Mouse (Mus musculus) liver, embryonic 13.5 days (tissue): Measurements from ENCODE around the gene Anapc16. TPM values are rescaled to one million over a fixed set of nuclear protein-coding genes. Genes with fewer than 3 reads are reported as not detected.
A peak's percentile ranks its signal among the peaks of the same experiment; 100 is the strongest.

Experiments
- ATAC-seq: fragments of 200-750 bp; cut with Nextera tagmentation; 2 replicates; pipeline ENCODE4 v1.8.0; 2017; ENCODE audit warnings: low read depth, mild to moderate bottlenecking, moderate number of reproducible peaks, moderate library complexity
- DNase-seq: peaks from one replicate; pipeline ENCODE4 v3.0.0; 2022
- H3K27ac ChIP-seq: fragments of 300-500 bp; sonication (generic); 2 replicates; pipeline ENCODE4 v1.5.1; 2015; ENCODE audit warnings: moderate library complexity, mild to moderate bottlenecking, inconsistent platforms
- H3K27me3 ChIP-seq: fragments of 300-500 bp; sonication (generic); 2 replicates; pipeline ENCODE4 v1.6.1; 2015; ENCODE audit warnings: mild to moderate bottlenecking, inconsistent platforms
- H3K36me3 ChIP-seq: fragments of 300-500 bp; sonication (generic); 2 replicates; pipeline ENCODE4 v1.6.1; 2015; ENCODE audit warnings: mild to moderate bottlenecking, inconsistent platforms
- H3K4me1 ChIP-seq: fragments of 300-500 bp; sonication (generic); replicated peaks from 2 replicates; pipeline ENCODE4 v1.6.1; 2015; ENCODE audit warnings: inconsistent platforms
- H3K4me2 ChIP-seq: fragments of 300-500 bp; sonication (generic); 2 replicates; pipeline ENCODE4 v1.6.1; 2015; ENCODE audit warnings: inconsistent platforms, mild to moderate bottlenecking, moderate library complexity
- H3K4me3 ChIP-seq: fragments of 300-500 bp; sonication (generic); replicated peaks from 2 replicates; pipeline ENCODE4 v1.5.1; 2015; ENCODE audit warnings: mild to moderate bottlenecking, inconsistent platforms
- H3K9ac ChIP-seq: fragments of 300-500 bp; sonication (generic); 2 replicates; pipeline ENCODE4 v1.6.1; 2015; ENCODE audit warnings: mild to moderate bottlenecking, inconsistent platforms
- H3K9me3 ChIP-seq: fragments of 300-500 bp; sonication (generic); replicated peaks from 2 replicates; pipeline ENCODE4 v1.6.1; 2016; ENCODE audit warnings: inconsistent platforms
- WGBS: fragments of 180-500 bp; shearing (Covaris S2); methylation state at CpG from one replicate; pipeline ENCODE4 v1.1.7; 2015; ENCODE audit not compliant: insufficient replicate concordance; 5-methylcytosine and 5-hydroxymethylcytosine counted together
- polyA plus RNA-seq: library from polyadenylated mRNA; unstranded; fragments of >200 nt; fragmentation: Nextera tagmentation; extraction: Ambion mirVana; gene quantifications from 2 replicates; pipeline ENCODE4 v1.2.1, GENCODE M21; 2015

The Anapc16 gene
- polyA plus RNA-seq, result 46.4 and 52.7 TPM in 2 replicates

GRCm38 (mm10) chr10:60002673-60003212 lies at the start of gene Anapc16, which contains the start of gene Ascc1:
Anapc16 (minus strand) TSS chr10:60003135.
Ascc1 (plus strand) TSS chr10:60002805.
- Histone ChIP-seq H3K4me1 (peaks cover 44% of the 10 kb centered on the region), H3K9me3 (no peaks in the 10 kb centered on the region), H3K9ac (peak within 1 kb of the TSS; percentile 84), H3K27ac (peak within 1 kb of the TSS; percentile 100), H3K36me3 (peaks cover 14% of the 10 kb centered on the region), H3K4me2 (peak within 1 kb of the TSS; percentile 87), H3K4me3 (peak within 1 kb of the TSS; percentile 79), H3K27me3 (no peaks in the 10 kb centered on the region)
- DNase-seq (peak; percentile 95), ATAC-seq (peak; percentile 93)
- under 1% methylated on average over 51 of the region's 51 CpGs for WGBS

- Histone ChIP-seq H3K36me3 (0 out of 2 replicates have a peak, but pooled peaks cover 6% of the 10 kb centered on the region), H3K9ac (no peak overlapping the region), H3K4me3 (no peak overlapping the region), H3K9me3 (no peaks in the 10 kb centered on the region), H3K27me3 (no peaks in the 10 kb centered on the region), H3K27ac (no peak overlapping the region), H3K4me2 (no peak overlapping the region), H3K4me1 (no peaks in the 10 kb centered on the region)
- DNase-seq (no peak), ATAC-seq (no peak)
- WGBS, result 78% methylated on average over 10 of the region's 10 CpGs
Measured at GRCm38 (mm10) chr10:60050581-60050980, 47.6 kb upstream of the Anapc16 start.

GRCm38 (mm10) chr10:60046696-60047095 lies 43.8 kb upstream of the Anapc16 start:
- Histone ChIP-seq H3K4me1 (no peaks in the 10 kb centered on the region), H3K4me2 (no peak overlapping the region), H3K9ac (no peak overlapping the region), H3K27me3 (no peaks in the 10 kb centered on the region), H3K27ac (no peak overlapping the region), H3K36me3 (0 out of 2 replicates have a peak, but pooled peaks cover 6% of the 10 kb centered on the region), H3K4me3 (no peak overlapping the region), H3K9me3 (no peaks in the 10 kb centered on the region)
- ATAC-seq (no peak), DNase-seq (no peak)
- 69% methylated on average over 5 of the region's 5 CpGs for WGBS

- no peak overlapping the region for H3K27ac ChIP-seq
- H3K27me3 ChIP-seq, result no peaks in the 10 kb centered on the region
- no peak overlapping the region for H3K9ac ChIP-seq
- ATAC-seq (no peak), DNase-seq (no peak)
- H3K4me3 ChIP-seq, result no peak overlapping the region
- H3K9me3 ChIP-seq, result no peaks in the 10 kb centered on the region
- 69% methylated on average over 8 of the region's 8 CpGs for WGBS
- H3K4me2 ChIP-seq, result no peak overlapping the region
- no peaks in the 10 kb centered on the region for H3K4me1 ChIP-seq
- no peaks in the 10 kb centered on the region for H3K36me3 ChIP-seq
Measured at GRCm38 (mm10) chr10:60042350-60042922, 39.5 kb upstream of the Anapc16 start.

GRCm38 (mm10) chr10:60035744-60036143 lies 32.8 kb upstream of the Anapc16 start:
- Histone ChIP-seq H3K27ac (no peak overlapping the region), H3K9me3 (no peaks in the 10 kb centered on the region), H3K36me3 (no peaks in the 10 kb centered on the region; the same call in 1 of the 2 replicates), H3K4me3 (no peak overlapping the region), H3K4me2 (no peak overlapping the region), H3K4me1 (peaks cover 11% of the 10 kb centered on the region), H3K9ac (no peak overlapping the region), H3K27me3 (no peaks in the 10 kb centered on the region)
- no peak for ATAC-seq
- no peak for DNase-seq
- 29% methylated on average over 4 of the region's 4 CpGs for WGBS

GRCm38 (mm10) chr10:60034621-60035020 lies 31.7 kb upstream of the Anapc16 start:
- H3K27ac ChIP-seq, result no peak overlapping the region
- no peak overlapping the region for H3K4me2 ChIP-seq
- no peaks in the 10 kb centered on the region for H3K27me3 ChIP-seq
- H3K9me3 ChIP-seq, result no peaks in the 10 kb centered on the region
- H3K4me1 ChIP-seq, result peaks cover 11% of the 10 kb centered on the region
- ATAC-seq (no peak), DNase-seq (no peak)
- WGBS, result 66% methylated on average over 3 of the region's 3 CpGs
- H3K36me3 ChIP-seq, result no peaks in the 10 kb centered on the region; the same call in 1 of the 2 replicates
- H3K9ac ChIP-seq, result no peak overlapping the region
- no peak overlapping the region for H3K4me3 ChIP-seq

GRCm38 (mm10) chr10:60033064-60033463 lies 30.1 kb upstream of the Anapc16 start:
- Histone ChIP-seq H3K4me1 (peaks cover 11% of the 10 kb centered on the region), H3K27ac (no peak overlapping the region), H3K4me3 (no peak overlapping the region), H3K27me3 (no peaks in the 10 kb centered on the region), H3K36me3 (no peaks in the 10 kb centered on the region; the same call in 1 of the 2 replicates), H3K4me2 (no peak overlapping the region), H3K9ac (no peak overlapping the region), H3K9me3 (no peaks in the 10 kb centered on the region)
- ATAC-seq, result no peak
- no peak for DNase-seq
- 54% methylated on average over 5 of the region's 5 CpGs for WGBS

GRCm38 (mm10) chr10:60032622-60033021 lies 29.7 kb upstream of the Anapc16 start:
- no peak for ATAC-seq
- Histone ChIP-seq H3K27me3 (no peaks in the 10 kb centered on the region), H3K9me3 (no peaks in the 10 kb centered on the region), H3K9ac (no peak overlapping the region), H3K4me3 (no peak overlapping the region), H3K36me3 (no peaks in the 10 kb centered on the region; the same call in 1 of the 2 replicates), H3K4me1 (peaks cover 11% of the 10 kb centered on the region), H3K4me2 (no peak overlapping the region), H3K27ac (no peak overlapping the region)
- 53% methylated on average over 2 of the region's 2 CpGs for WGBS
- no peak for DNase-seq

GRCm38 (mm10) chr10:60031985-60032384 lies 29.1 kb upstream of the Anapc16 start:
- ATAC-seq, result no peak
- Histone ChIP-seq H3K36me3 (no peaks in the 10 kb centered on the region; the same call in 1 of the 2 replicates), H3K27ac (no peak overlapping the region), H3K9ac (no peak overlapping the region), H3K4me3 (no peak overlapping the region), H3K4me2 (no peak overlapping the region), H3K4me1 (peaks cover 11% of the 10 kb centered on the region), H3K9me3 (no peaks in the 10 kb centered on the region), H3K27me3 (no peaks in the 10 kb centered on the region)
- WGBS, result 76% methylated on average over 2 of the region's 2 CpGs
- DNase-seq, result no peak

- H3K4me3 ChIP-seq, result no peak overlapping the region
- no peaks in the 10 kb centered on the region for H3K27me3 ChIP-seq
- H3K27ac ChIP-seq, result no peak overlapping the region
- ATAC-seq, result no peak
- WGBS, result 79% methylated on average over 8 of the region's 8 CpGs
- H3K9ac ChIP-seq, result no peak overlapping the region
- H3K4me2 ChIP-seq, result no peak overlapping the region
- no peaks in the 10 kb centered on the region for H3K9me3 ChIP-seq
- peaks cover 11% of the 10 kb centered on the region for H3K4me1 ChIP-seq
- no peaks in the 10 kb centered on the region; the same call in 1 of the 2 replicates for H3K36me3 ChIP-seq
- DNase-seq, result no peak
Measured at GRCm38 (mm10) chr10:60031562-60031961, 28.6 kb upstream of the Anapc16 start.

- no peak overlapping the region for H3K9ac ChIP-seq
- no peak overlapping the region for H3K4me3 ChIP-seq
- no peak overlapping the region for H3K27ac ChIP-seq
- no peak overlapping the region for H3K4me2 ChIP-seq
- 74% methylated on average over 4 of the region's 4 CpGs for WGBS
- H3K27me3 ChIP-seq, result no peaks in the 10 kb centered on the region
- ATAC-seq (no peak), DNase-seq (no peak)
- H3K4me1 ChIP-seq, result no peaks in the 10 kb centered on the region
- no peaks in the 10 kb centered on the region; the same call in 1 of the 2 replicates for H3K36me3 ChIP-seq
- no peaks in the 10 kb centered on the region for H3K9me3 ChIP-seq
Measured at GRCm38 (mm10) chr10:60029387-60029786, 26.5 kb upstream of the Anapc16 start.

GRCm38 (mm10) chr10:60028979-60029378 lies 26.0 kb upstream of the Anapc16 start:
- H3K36me3 ChIP-seq, result no peaks in the 10 kb centered on the region; the same call in 1 of the 2 replicates
- no peak for DNase-seq
- H3K9me3 ChIP-seq, result no peaks in the 10 kb centered on the region
- WGBS, result 71% methylated on average over 7 of the region's 7 CpGs
- H3K4me1 ChIP-seq, result no peaks in the 10 kb centered on the region
- no peak overlapping the region for H3K4me3 ChIP-seq
- no peaks in the 10 kb centered on the region for H3K27me3 ChIP-seq
- no peak overlapping the region for H3K9ac ChIP-seq
- no peak for ATAC-seq
- H3K4me2 ChIP-seq, result no peak overlapping the region
- H3K27ac ChIP-seq, result no peak overlapping the region
